Mouse (Mus musculus) lung, postnatal 0 days (tissue): Measurements from ENCODE around the gene Casp7. TPM values are rescaled to one million over a fixed set of nuclear protein-coding genes. Genes with fewer than 3 reads are reported as not detected.

Experiments used
- ATAC-seq: fragments of 200-750 bp; cut with Nextera tagmentation; 2 replicates; pipeline ENCODE4 v1.8.0; 2017; ENCODE audit warnings: moderate library complexity
- DNase-seq: peaks from one replicate; pipeline ENCODE4 v3.0.0-alpha.2; 2016; ENCODE audit warnings: low spot score
- H3K27ac ChIP-seq: fragments of 300-500 bp; sonication (generic); 2 replicates; pipeline ENCODE4 v1.5.1; 2014; ENCODE audit warnings: antibody characterized with exemption, mild to moderate bottlenecking, low read length, mixed read lengths
- H3K27me3 ChIP-seq: fragments of 300-500 bp; sonication (generic); replicated peaks from 2 replicates; pipeline ENCODE4 v1.6.1; 2014; ENCODE audit warnings: low read length, mixed read lengths; ENCODE audit not compliant: insufficient read depth
- H3K36me3 ChIP-seq: fragments of 300-500 bp; sonication (generic); 2 replicates; pipeline ENCODE4 v1.6.1; 2014; ENCODE audit warnings: low read length, mixed read lengths; ENCODE audit not compliant: insufficient read depth
- H3K4me1 ChIP-seq: fragments of 300-500 bp; sonication (generic); 2 replicates; pipeline ENCODE4 v1.6.1; 2014; ENCODE audit warnings: antibody characterized with exemption, low read depth, low read length, mixed read lengths; ENCODE audit not compliant: insufficient read depth
- H3K4me2 ChIP-seq: fragments of 300-500 bp; sonication (generic); replicated peaks from 2 replicates; pipeline ENCODE4 v1.6.1; 2014; ENCODE audit warnings: low read depth, mild to moderate bottlenecking, low read length, moderate library complexity, mixed read lengths
- H3K4me3 ChIP-seq: fragments of 300-500 bp; sonication (generic); 2 replicates; pipeline ENCODE4 v1.5.1; 2014; ENCODE audit warnings: low read depth, low read length
- H3K9ac ChIP-seq: fragments of 300-500 bp; sonication (generic); replicated peaks from 2 replicates; pipeline ENCODE4 v1.6.1; 2014; ENCODE audit warnings: low read depth, mild to moderate bottlenecking
- H3K9me3 ChIP-seq: fragments of 300-500 bp; sonication (generic); 2 replicates; pipeline ENCODE4 v1.6.1; 2016; ENCODE audit warnings: low read length, mixed read lengths
- CTCF ChIP-seq: IDR thresholded peaks from 2 replicates; pipeline ENCODE4 v1.5.1; 2016; ENCODE audit warnings: antibody characterized with exemption, mild to moderate bottlenecking
- EP300 ChIP-seq: IDR thresholded peaks from 2 replicates; pipeline ENCODE4 v1.6.1; 2016; ENCODE audit warnings: antibody characterized with exemption, mild to moderate bottlenecking, control low read depth
- WGBS: fragments of 180-500 bp; shearing (Covaris S2); extraction: QIAGEN DNeasy Blood & Tissue Kit; methylation state at CpG from one replicate; pipeline ENCODE4 v1.1.7; 2014; 5-methylcytosine and 5-hydroxymethylcytosine counted together
- polyA plus RNA-seq: library from polyadenylated mRNA; unstranded; fragments of >200 nt; fragmentation: Nextera tagmentation; extraction: Ambion mirVana; gene quantifications from 2 replicates; pipeline ENCODE4 v1.2.1, GENCODE M21; 2015

Casp7 gene
- polyA plus RNA-seq, 1 experiment from 2014 or later = 21.8 TPM

DNA sequence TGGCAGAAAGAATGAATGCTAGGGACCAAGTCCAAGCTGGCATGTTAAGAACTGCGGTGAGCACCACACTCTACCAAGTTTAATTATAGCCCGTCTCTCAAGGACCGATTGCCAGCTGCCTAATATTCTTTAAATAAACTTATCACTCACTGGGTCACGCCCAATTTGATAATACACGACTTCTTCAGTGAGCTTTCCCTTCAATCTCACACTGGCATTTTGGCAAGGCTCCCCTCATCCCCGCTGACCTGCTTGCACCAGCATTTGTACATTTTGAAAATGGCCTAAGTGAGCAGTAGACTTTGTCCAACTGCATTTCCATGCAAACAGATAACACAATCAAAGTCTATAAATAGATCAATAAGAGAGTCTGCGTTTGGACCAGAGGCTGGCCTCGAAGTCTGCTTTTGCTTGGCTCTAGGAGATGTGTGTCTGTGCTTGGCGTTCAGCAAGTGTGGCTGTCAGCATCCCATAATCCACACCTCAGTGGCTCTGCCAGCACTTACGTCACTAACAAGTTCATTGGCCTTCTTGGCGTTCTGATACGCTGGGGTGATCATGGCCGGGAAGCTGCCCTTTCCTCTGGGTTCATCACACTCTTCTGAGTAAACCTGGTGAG lies 18.3 kb upstream of the Casp7 start:
- Histone ChIP-seq H3K9ac (no peak overlapping the region), H3K27ac (no peak overlapping the region), H3K27me3 (no peaks in the 10 kb centered on the region), H3K4me2 (no peak overlapping the region), H3K4me1 (no peaks in the 10 kb centered on the region), H3K9me3 (no peaks in the 10 kb centered on the region), H3K4me3 (no peak overlapping the region), H3K36me3 (no peaks in the 10 kb centered on the region)
- WGBS = 49% methylated on average over 13 of the region's 13 CpGs
- DNase-seq (no peak), ATAC-seq (peak; percentile 41)
- TF ChIP-seq CTCF (no peak), EP300 (no peak)

DNA sequence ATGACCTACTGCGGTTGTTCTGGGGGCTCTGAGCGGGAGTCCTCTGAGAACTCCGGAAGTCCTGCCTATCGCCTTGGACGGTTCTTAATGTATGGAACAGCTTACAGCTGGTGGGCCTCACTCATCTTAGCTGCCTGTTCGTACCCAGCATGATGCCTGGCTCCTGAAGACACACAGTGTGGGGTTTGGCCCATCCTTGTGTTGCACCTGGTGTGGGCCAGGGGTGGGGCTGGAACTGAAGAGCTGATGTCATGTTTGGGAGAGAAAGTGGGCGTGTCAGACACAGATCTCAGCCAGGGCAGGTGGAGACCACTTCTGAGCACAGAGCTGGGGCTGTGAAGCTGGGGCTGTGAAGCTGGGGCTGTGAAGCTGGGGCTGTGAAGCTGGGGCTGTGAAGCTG lies 16.6 kb upstream of the Casp7 start:
- DNase-seq (no peak), ATAC-seq (no peak)
- Histone ChIP-seq H3K27ac (no peak overlapping the region), H3K4me2 (no peak overlapping the region), H3K36me3 (no peaks in the 10 kb centered on the region), H3K4me1 (no peaks in the 10 kb centered on the region), H3K9me3 (no peaks in the 10 kb centered on the region), H3K4me3 (no peak overlapping the region), H3K27me3 (no peaks in the 10 kb centered on the region), H3K9ac (no peak overlapping the region)
- TF ChIP-seq CTCF = no peak
- TF ChIP-seq EP300 = no peak
- WGBS = 71% methylated on average over 7 of the region's 7 CpGs

DNA sequence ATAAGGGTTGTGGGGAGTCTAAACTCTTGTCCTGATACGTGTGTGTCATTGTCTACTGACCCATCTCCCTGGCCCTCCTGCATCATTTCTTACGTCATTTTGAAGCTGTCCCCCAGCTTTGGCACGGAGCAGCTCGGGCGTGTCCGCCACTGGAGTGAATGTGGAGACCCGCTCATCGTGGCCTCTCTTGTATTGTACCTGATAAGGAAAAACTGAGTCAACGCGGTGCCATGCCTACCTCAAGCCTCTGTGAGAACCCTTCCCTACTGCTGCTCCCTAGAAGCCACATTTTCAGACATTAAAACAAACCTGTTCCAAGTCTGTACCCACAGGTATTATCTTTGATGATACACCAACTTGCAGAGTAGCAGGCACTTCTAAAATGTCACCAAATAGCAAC lies 15.5 kb upstream of the Casp7 start:
- Histone ChIP-seq H3K27me3 (no peaks in the 10 kb centered on the region), H3K27ac (no peak overlapping the region), H3K4me3 (no peak overlapping the region), H3K9me3 (no peaks in the 10 kb centered on the region), H3K4me1 (no peaks in the 10 kb centered on the region), H3K4me2 (no peak overlapping the region), H3K9ac (no peak overlapping the region), H3K36me3 (no peaks in the 10 kb centered on the region)
- DNase-seq (no peak), ATAC-seq (no peak)
- TF ChIP-seq CTCF (no peak), EP300 (no peak)
- 83% methylated on average over 10 of the region's 10 CpGs for WGBS

DNA sequence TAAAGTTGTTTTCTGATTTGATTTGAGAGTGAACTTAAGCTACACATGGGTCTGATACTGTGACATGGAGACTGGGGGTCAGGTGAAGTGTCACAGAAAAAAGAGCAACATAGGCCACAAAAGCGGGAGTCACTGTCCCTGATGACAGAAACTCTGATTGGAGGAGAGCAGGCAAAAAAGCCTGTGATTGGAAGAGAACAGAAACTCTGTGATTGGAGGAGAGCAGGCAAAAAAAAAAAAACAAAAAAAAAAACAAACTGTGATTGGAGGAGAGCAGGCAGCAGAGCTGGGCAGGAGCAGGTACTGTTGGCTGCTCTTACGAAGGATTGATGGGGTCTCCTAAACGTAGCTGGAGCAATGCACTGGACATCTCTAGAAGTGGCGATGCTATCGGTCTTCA lies 11.4 kb upstream of the Casp7 start:
- no peak for ATAC-seq
- 83% methylated on average over 5 of the region's 5 CpGs for WGBS
- no peak for DNase-seq
- H3K9me3 ChIP-seq = no peaks in the 10 kb centered on the region
- no peaks in the 10 kb centered on the region for H3K4me1 ChIP-seq
- no peak overlapping the region for H3K4me3 ChIP-seq
- H3K4me2 ChIP-seq = no peak overlapping the region
- no peak overlapping the region for H3K9ac ChIP-seq
- no peaks in the 10 kb centered on the region for H3K36me3 ChIP-seq
- no peak for TF ChIP-seq EP300
- TF ChIP-seq CTCF = no peak
- H3K27me3 ChIP-seq = no peaks in the 10 kb centered on the region
- no peak overlapping the region for H3K27ac ChIP-seq

DNA sequence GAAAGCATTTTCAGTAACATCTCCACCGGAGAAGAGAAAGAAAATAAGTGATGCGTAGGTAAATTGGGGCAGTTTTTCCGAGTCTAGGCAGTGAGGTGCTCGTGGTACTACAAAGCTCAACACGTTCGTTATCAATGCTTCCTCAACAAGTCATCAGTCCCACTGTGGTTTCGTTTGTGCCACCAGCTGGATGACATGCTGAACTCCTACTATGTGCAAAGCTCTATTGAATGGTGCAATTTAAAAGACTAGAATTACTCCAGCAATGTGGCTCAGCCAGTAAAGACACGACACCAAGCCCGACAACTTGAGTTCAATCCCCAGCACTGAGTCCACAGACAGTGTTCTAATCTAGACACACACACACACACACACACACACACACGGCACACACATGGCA lies 10.8 kb upstream of the Casp7 start:
- Histone ChIP-seq H3K27me3 (no peaks in the 10 kb centered on the region), H3K36me3 (no peaks in the 10 kb centered on the region), H3K9ac (no peak overlapping the region), H3K27ac (no peak overlapping the region), H3K4me3 (no peak overlapping the region), H3K4me1 (no peaks in the 10 kb centered on the region), H3K9me3 (no peaks in the 10 kb centered on the region), H3K4me2 (no peak overlapping the region)
- no peak for DNase-seq
- 89% methylated on average over 10 of the region's 10 CpGs for WGBS
- ATAC-seq = no peak
- TF ChIP-seq EP300 (no peak), CTCF (no peak)

DNA sequence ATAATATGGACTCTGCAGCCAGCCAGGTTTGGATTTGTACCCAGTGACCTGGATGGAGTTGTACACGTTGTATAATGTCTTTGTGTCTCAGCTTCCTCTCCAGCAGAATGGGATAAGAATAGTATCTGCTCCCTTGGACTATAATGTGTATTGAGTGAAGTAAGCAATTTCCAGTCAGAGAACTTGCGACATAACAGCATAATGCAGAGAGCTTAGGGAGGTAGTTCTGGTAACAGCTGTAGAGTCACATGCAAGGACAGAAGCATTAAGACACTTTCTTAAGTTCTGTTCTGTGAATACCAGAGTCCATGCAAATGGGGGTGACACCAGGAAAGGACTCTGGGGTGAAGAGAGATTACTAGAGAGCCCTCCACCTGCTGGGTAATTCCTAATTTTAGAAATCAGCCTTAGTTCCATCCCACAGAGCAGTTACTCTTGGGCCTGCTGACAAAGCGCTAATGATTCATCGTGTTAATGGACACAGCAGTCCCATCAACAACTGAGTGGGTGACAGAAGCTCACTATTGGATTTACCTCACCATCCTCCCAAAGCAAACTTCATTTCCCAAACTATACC lies 9.1 kb upstream of the Casp7 start:
- Histone ChIP-seq H3K9ac (no peak overlapping the region), H3K4me1 (no peaks in the 10 kb centered on the region), H3K36me3 (no peaks in the 10 kb centered on the region), H3K4me2 (no peak overlapping the region), H3K27ac (no peak overlapping the region), H3K9me3 (no peaks in the 10 kb centered on the region), H3K4me3 (no peak overlapping the region), H3K27me3 (no peaks in the 10 kb centered on the region)
- DNase-seq = peak; percentile 77
- peak; percentile 40; the same call in 1 of the 2 replicates for ATAC-seq
- 66% methylated on average over 4 of the region's 4 CpGs for WGBS
- TF ChIP-seq EP300 = no peak
